ENCODE assay signal across 11 mouse cellular contexts in genomic region chr13:92729811-92730210, GRCm38 (mm10).
DNase-seq lines count a peak whose midpoint lies in the region; ATAC-seq and TF ChIP-seq lines count a peak whose summit lies in the region.
"Had no signal": no experiment of that assay in that cellular context is flagged by ENCODE, and none has a peak within 500 bp of the region (broad histone marks: within the 10 kb centered on the region; RNA-seq: fewer than 3 reads in every experiment).

No protein-coding gene starts in this region.

- no peak for TF ChIP-seq CTCF in gastrocnemius, adult 2 months (IDR thresholded peaks at IDR 0.05)

- WGBS in kidney, embryonic 16.5 days, result 41% methylated on average over 13 of the region's 13 CpGs
- 48% methylated on average over 13 of the region's 13 CpGs for WGBS in heart, embryonic 10.5 days
- 50% methylated on average over 13 of the region's 13 CpGs for WGBS in limb, embryonic 15.5 days
- 69% methylated on average over 13 of the region's 13 CpGs for WGBS in forebrain, embryonic 11.5 days

- ATAC-seq in kidney, embryonic 16.5 days (ENCODE audit: low FRiP score, low TSS enrichment), result no peak
- ATAC-seq in limb, embryonic 15.5 days (ENCODE audit: insufficient number of reproducible peaks, low FRiP score, low TSS enrichment, low read depth), result no peak
- ATAC-seq in forebrain, embryonic 11.5 days (replicated peaks; ENCODE audit: low FRiP score), result no peak
- ATAC-seq: hindbrain, postnatal 0 days; Patski had no signal

- H3K4me1 ChIP-seq in kidney, embryonic 16.5 days (ENCODE audit: insufficient read depth, low read length), result no peaks in the 10 kb centered on the region
- H3K4me1 ChIP-seq in heart, embryonic 10.5 days, result peaks cover 20% of the 10 kb centered on the region; the same call in 1 of the 2 replicates
- H3K4me1 ChIP-seq in limb, embryonic 15.5 days, result peaks cover 5% of the 10 kb centered on the region; the same call in 1 of the 2 replicates
- no peaks in the 10 kb centered on the region for H3K4me1 ChIP-seq in forebrain, embryonic 11.5 days (replicated peaks; ENCODE audit: control insufficient read depth, insufficient read depth, low read length)

- no peaks in the 10 kb centered on the region for H3K36me3 ChIP-seq in kidney, embryonic 16.5 days (ENCODE audit: insufficient read depth, low read length)
- H3K36me3 ChIP-seq in heart, embryonic 10.5 days, result no peaks in the 10 kb centered on the region
- H3K36me3 ChIP-seq in limb, embryonic 15.5 days, result no peaks in the 10 kb centered on the region
- no peaks in the 10 kb centered on the region for H3K36me3 ChIP-seq in forebrain, embryonic 11.5 days (ENCODE audit: control insufficient read depth, insufficient read depth, low read length)

- no peaks in the 10 kb centered on the region for H3K27me3 ChIP-seq in kidney, embryonic 16.5 days (ENCODE audit: insufficient read depth, low read length)
- H3K27me3 ChIP-seq in heart, embryonic 10.5 days (ENCODE audit: insufficient read depth, poor library complexity, severe bottlenecking), result peaks cover 10% of the 10 kb centered on the region; the same call in 1 of the 2 replicates
- H3K27me3 ChIP-seq in limb, embryonic 15.5 days, result no peaks in the 10 kb centered on the region
- no peaks in the 10 kb centered on the region for H3K27me3 ChIP-seq in forebrain, embryonic 11.5 days (ENCODE audit: control insufficient read depth, insufficient read depth, low read length)
- H3K27me3 ChIP-seq: Patski had no signal

- H3K9me3 ChIP-seq in kidney, embryonic 16.5 days (ENCODE audit: low read length), result no peaks in the 10 kb centered on the region
- H3K9me3 ChIP-seq in heart, embryonic 10.5 days, result no peaks in the 10 kb centered on the region
- no peaks in the 10 kb centered on the region for H3K9me3 ChIP-seq in limb, embryonic 15.5 days
- H3K9me3 ChIP-seq in forebrain, embryonic 11.5 days (ENCODE audit: control insufficient read depth, low read length), result no peaks in the 10 kb centered on the region

- H3K27ac ChIP-seq in kidney, embryonic 16.5 days (ENCODE audit: low read length), result no peak overlapping the region
- peak overlapping the region; percentile 12 for H3K27ac ChIP-seq in gastrocnemius, adult 2 months
- H3K27ac ChIP-seq in heart, embryonic 10.5 days, result no peak overlapping the region
- H3K27ac ChIP-seq in limb, embryonic 15.5 days, result 0 out of 2 replicates have a peak overlapping the region, but pooled peaks have one; percentile 57
- H3K27ac ChIP-seq in forebrain, embryonic 11.5 days (ENCODE audit: low read depth, low read length), result no peak overlapping the region
- H3K27ac ChIP-seq: hindbrain, postnatal 0 days; macrophage had no signal

- intact Hi-C loops in gastrocnemius, adult 2 months (cut with DNase I), result loop anchor here (10.0 kb wide), 1 partner anchor 375 kb away; the partner anchor contains the start of genes Dhfr and Msh3

- H3K4me2 ChIP-seq in kidney, embryonic 16.5 days (replicated peaks; ENCODE audit: low read depth, low read length), result no peak overlapping the region
- no peak overlapping the region for H3K4me2 ChIP-seq in limb, embryonic 15.5 days
- no peak overlapping the region for H3K4me2 ChIP-seq in forebrain, embryonic 11.5 days (ENCODE audit: low read depth, low read length, severe bottlenecking)

- no peak overlapping the region for H3K4me3 ChIP-seq in kidney, embryonic 16.5 days (ENCODE audit: low read length)
- H3K4me3 ChIP-seq in gastrocnemius, adult 2 months, result peak overlapping the region; percentile 32
- no peak overlapping the region for H3K4me3 ChIP-seq in heart, embryonic 10.5 days
- H3K4me3 ChIP-seq in limb, embryonic 15.5 days, result no peak overlapping the region
- H3K4me3 ChIP-seq in forebrain, embryonic 11.5 days (ENCODE audit: low read depth, low read length), result no peak overlapping the region

- no peak overlapping the region for H3K9ac ChIP-seq in kidney, embryonic 16.5 days (replicated peaks; ENCODE audit: low read length)
- no peak overlapping the region for H3K9ac ChIP-seq in limb, embryonic 15.5 days
- H3K9ac ChIP-seq in forebrain, embryonic 11.5 days (ENCODE audit: low read length), result no peak overlapping the region

- peak; percentile 44 to 54 for DNase-seq in kidney, postnatal 4 days
- DNase-seq in gastrocnemius, adult 2 months, result peak; percentile 65
- DNase-seq in heart, embryonic 10.5 days (ENCODE audit: low spot score), result peak; percentile 57
- DNase-seq in forebrain, embryonic 11.5 days (ENCODE audit: low spot score), result no peak
- no peak for DNase-seq in adrenal gland, adult 2 months
- no peak for DNase-seq in adrenal gland, postnatal 25 days

Comparison
In these comparisons a context has a peak if more than half of its experiments do, and no peak if none do; other contexts are left out.
1. DNase-seq: peak in kidney, postnatal 4 days (2 of 2), gastrocnemius, adult 2 months (single experiment) and heart, embryonic 10.5 days (single experiment); none in forebrain, embryonic 11.5 days (single experiment), adrenal gland, adult 2 months (single experiment) and adrenal gland, postnatal 25 days (single experiment).
2. H3K27ac ChIP-seq: peak in gastrocnemius, adult 2 months (single experiment) and limb, embryonic 15.5 days (single experiment); none in kidney, embryonic 16.5 days (single experiment), heart, embryonic 10.5 days (single experiment) and forebrain, embryonic 11.5 days (single experiment).